Mouse (Mus musculus): ENCODE results near the gene Olfr414. TPM values are rescaled to one million over a fixed set of nuclear protein-coding genes. Genes with fewer than 3 reads are reported as not detected.

The Olfr414 gene
- not detected in 2 replicates for polyA plus RNA-seq (2015; fragmentation: Nextera tagmentation; extraction: Ambion mirVana)

GRCm38 (mm10) chr1:174423764-174424163 lies at the start of gene Olfr414:
TSS of gene Olfr414 (plus strand) at chr1:174424064.
- no peak for ATAC-seq (ENCODE audit: insufficient number of reproducible peaks, insufficient read depth, low FRiP score, low TSS enrichment, low read depth)
- Histone ChIP-seq H3K9ac (no peak within 1 kb of the TSS), H3K9me3 (no peaks in the 10 kb centered on the region), H3K36me3 (no peaks in the 10 kb centered on the region), H3K27ac (no peak within 1 kb of the TSS), H3K4me2 (no peak within 1 kb of the TSS), H3K4me3 (no peak within 1 kb of the TSS), H3K4me1 (no peaks in the 10 kb centered on the region), H3K27me3 (no peaks in the 10 kb centered on the region)
- WGBS = 63% methylated on average over 1 of the region's 1 CpGs

GRCm38 (mm10) chr1:174390746-174391145 lies 33.1 kb upstream of the Olfr414 start, which contains the start of gene Olfr248:
TSS of gene Olfr248 (plus strand) at chr1:174391046.
- no peak within 1 kb of the TSS for H3K4me2 ChIP-seq
- no peak within 1 kb of the TSS for H3K4me3 ChIP-seq
- no peaks in the 10 kb centered on the region for H3K27me3 ChIP-seq
- H3K9ac ChIP-seq = no peak within 1 kb of the TSS
- ATAC-seq (ENCODE audit: insufficient number of reproducible peaks, insufficient read depth, low FRiP score, low TSS enrichment, low read depth) = no peak
- no peaks in the 10 kb centered on the region for H3K9me3 ChIP-seq
- no peaks in the 10 kb centered on the region for H3K36me3 ChIP-seq
- no peaks in the 10 kb centered on the region for H3K4me1 ChIP-seq
- WGBS = 88% methylated on average over 2 of the region's 2 CpGs
- no peak within 1 kb of the TSS for H3K27ac ChIP-seq

GRCm38 (mm10) chr1:174422959-174423358 lies 905 bp upstream of the Olfr414 start:
- Histone ChIP-seq H3K4me3 (no peak overlapping the region), H3K36me3 (no peaks in the 10 kb centered on the region), H3K4me2 (no peak overlapping the region), H3K4me1 (no peaks in the 10 kb centered on the region), H3K9me3 (no peaks in the 10 kb centered on the region), H3K9ac (no peak overlapping the region), H3K27ac (no peak overlapping the region), H3K27me3 (no peaks in the 10 kb centered on the region)
- WGBS = 86% methylated on average over 4 of the region's 4 CpGs
- ATAC-seq (ENCODE audit: insufficient number of reproducible peaks, insufficient read depth, low FRiP score, low TSS enrichment, low read depth) = no peak

- 50% methylated on average over 3 of the region's 3 CpGs for WGBS
- no peak overlapping the region for H3K27ac ChIP-seq
- no peak for ATAC-seq (ENCODE audit: insufficient number of reproducible peaks, insufficient read depth, low FRiP score, low TSS enrichment, low read depth)
- no peak overlapping the region for H3K9ac ChIP-seq
- no peak overlapping the region for H3K4me2 ChIP-seq
- no peaks in the 10 kb centered on the region for H3K36me3 ChIP-seq
- no peaks in the 10 kb centered on the region for H3K27me3 ChIP-seq
- H3K4me1 ChIP-seq = no peaks in the 10 kb centered on the region
- H3K9me3 ChIP-seq = no peaks in the 10 kb centered on the region
- H3K4me3 ChIP-seq = no peak overlapping the region
These were observed 2.5 kb downstream of the Olfr414 start for GRCm38 (mm10) chr1:174426180-174426986.

GRCm38 (mm10) chr1:174427402-174427801 lies 3.5 kb downstream of the Olfr414 start:
- 86% methylated on average over 1 of the region's 1 CpGs for WGBS

GRCm38 (mm10) chr1:174428407-174428806 lies 4.5 kb downstream of the Olfr414 start:
- H3K9ac ChIP-seq = no peak overlapping the region
- no peaks in the 10 kb centered on the region for H3K9me3 ChIP-seq
- H3K4me3 ChIP-seq = no peak overlapping the region
- H3K27ac ChIP-seq = no peak overlapping the region
- no peak for ATAC-seq (ENCODE audit: insufficient number of reproducible peaks, insufficient read depth, low FRiP score, low TSS enrichment, low read depth)
- no peaks in the 10 kb centered on the region for H3K36me3 ChIP-seq
- no peak overlapping the region for H3K4me2 ChIP-seq
- 89% methylated on average over 2 of the region's 2 CpGs for WGBS
- H3K27me3 ChIP-seq = no peaks in the 10 kb centered on the region
- H3K4me1 ChIP-seq = no peaks in the 10 kb centered on the region

More at GRCm38 (mm10) chr1:174427402-174427801, 3.5 kb downstream of the Olfr414 start:
- Histone ChIP-seq H3K4me1 (no peaks in the 10 kb centered on the region), H3K27me3 (no peaks in the 10 kb centered on the region), H3K4me2 (no peak overlapping the region), H3K9ac (no peak overlapping the region), H3K36me3 (no peaks in the 10 kb centered on the region), H3K27ac (no peak overlapping the region), H3K4me3 (no peak overlapping the region), H3K9me3 (no peaks in the 10 kb centered on the region)
- ATAC-seq (ENCODE audit: insufficient number of reproducible peaks, insufficient read depth, low FRiP score, low TSS enrichment, low read depth) = no peak

GRCm38 (mm10) chr1:174434121-174434520 lies 10.3 kb downstream of the Olfr414 start:
- Histone ChIP-seq H3K4me3 (no peak overlapping the region), H3K36me3 (no peaks in the 10 kb centered on the region), H3K27me3 (no peaks in the 10 kb centered on the region), H3K9me3 (no peaks in the 10 kb centered on the region), H3K27ac (no peak overlapping the region), H3K9ac (no peak overlapping the region), H3K4me2 (no peak overlapping the region), H3K4me1 (no peaks in the 10 kb centered on the region)
- WGBS = 55% methylated on average over 1 of the region's 1 CpGs
- ATAC-seq (ENCODE audit: insufficient number of reproducible peaks, insufficient read depth, low FRiP score, low TSS enrichment, low read depth) = no peak

GRCm38 (mm10) chr1:174441782-174442181 lies 17.9 kb downstream of the Olfr414 start, which contains the start of gene Olfr220:
TSS of gene Olfr220 (plus strand) at chr1:174442082.
- H3K9me3 ChIP-seq = no peaks in the 10 kb centered on the region

GRCm38 (mm10) chr1:174455100-174455499 lies 31.2 kb downstream of the Olfr414 start:
- H3K9me3 ChIP-seq = no peaks in the 10 kb centered on the region
- no peaks in the 10 kb centered on the region for H3K27me3 ChIP-seq
- H3K36me3 ChIP-seq = no peaks in the 10 kb centered on the region
- no peaks in the 10 kb centered on the region for H3K4me1 ChIP-seq
- no peak overlapping the region for H3K27ac ChIP-seq
- ATAC-seq (ENCODE audit: insufficient number of reproducible peaks, insufficient read depth, low FRiP score, low TSS enrichment, low read depth) = no peak
- no peak overlapping the region for H3K4me3 ChIP-seq
- H3K4me2 ChIP-seq = no peak overlapping the region
- no peak overlapping the region for H3K9ac ChIP-seq
- WGBS = 85% methylated on average over 2 of the region's 2 CpGs

More at GRCm38 (mm10) chr1:174441782-174442181, 17.9 kb downstream of the Olfr414 start, which contains the start of gene Olfr220:
- Histone ChIP-seq H3K36me3 (no peaks in the 10 kb centered on the region), H3K4me1 (no peaks in the 10 kb centered on the region), H3K4me2 (no peak within 1 kb of the TSS), H3K27ac (no peak within 1 kb of the TSS), H3K9ac (no peak within 1 kb of the TSS), H3K27me3 (no peaks in the 10 kb centered on the region), H3K4me3 (no peak within 1 kb of the TSS)
- WGBS = 64% methylated on average over 1 of the region's 1 CpGs
- ATAC-seq (ENCODE audit: insufficient number of reproducible peaks, insufficient read depth, low FRiP score, low TSS enrichment, low read depth) = no peak

- peaks cover 8% of the 10 kb centered on the region for H3K27me3 ChIP-seq
- no peaks in the 10 kb centered on the region for H3K4me1 ChIP-seq
- H3K4me2 ChIP-seq = no peak overlapping the region
- H3K4me3 ChIP-seq = no peak overlapping the region
- H3K9ac ChIP-seq = no peak overlapping the region
- no peak overlapping the region for H3K27ac ChIP-seq
- no peaks in the 10 kb centered on the region for H3K36me3 ChIP-seq
- no peaks in the 10 kb centered on the region for H3K9me3 ChIP-seq
- no peak for ATAC-seq (ENCODE audit: insufficient number of reproducible peaks, insufficient read depth, low FRiP score, low TSS enrichment, low read depth)
- WGBS = 78% methylated on average over 3 of the region's 3 CpGs
These were observed 41.5 kb downstream of the Olfr414 start for GRCm38 (mm10) chr1:174465385-174465784.

GRCm38 (mm10) chr1:174466240-174466639 lies 42.4 kb downstream of the Olfr414 start:
- H3K4me3 ChIP-seq = no peak overlapping the region
- H3K27me3 ChIP-seq = peaks cover 8% of the 10 kb centered on the region
- no peak for ATAC-seq (ENCODE audit: insufficient number of reproducible peaks, insufficient read depth, low FRiP score, low TSS enrichment, low read depth)
- H3K4me1 ChIP-seq = no peaks in the 10 kb centered on the region
- H3K4me2 ChIP-seq = no peak overlapping the region
- no peak overlapping the region for H3K9ac ChIP-seq
- no peaks in the 10 kb centered on the region for H3K9me3 ChIP-seq
- H3K27ac ChIP-seq = no peak overlapping the region
- no peaks in the 10 kb centered on the region for H3K36me3 ChIP-seq
- 27% methylated on average over 2 of the region's 2 CpGs for WGBS

GRCm38 (mm10) chr1:174469736-174470135 lies 45.9 kb downstream of the Olfr414 start:
- Histone ChIP-seq H3K36me3 (no peaks in the 10 kb centered on the region), H3K4me2 (no peak overlapping the region), H3K4me1 (no peaks in the 10 kb centered on the region), H3K9me3 (no peaks in the 10 kb centered on the region), H3K27me3 (peaks cover 8% of the 10 kb centered on the region), H3K4me3 (no peak overlapping the region), H3K9ac (no peak overlapping the region), H3K27ac (no peak overlapping the region)
- ATAC-seq (ENCODE audit: insufficient number of reproducible peaks, insufficient read depth, low FRiP score, low TSS enrichment, low read depth) = no peak
- 6% methylated on average over 6 of the region's 6 CpGs for WGBS
